Mouse (Mus musculus): Measurements from ENCODE around the gene Tmem88b. TPM values are rescaled to one million over a fixed set of nuclear protein-coding genes. Genes with fewer than 3 reads are reported as not detected.

Tmem88b gene
- total and polyA plus RNA-seq, 2 experiments, result 0.74 to 1.9 TPM

GRCm38 (mm10) chr4:155811929-155812664 lies 26.4 kb upstream of the Tmem88b start, which contains the start of gene Ccnl2:
Ccnl2 (plus strand) TSS chr4:155812489.
- DNase-seq (ENCODE audit: extremely low read depth, low read depth, low spot score), result peak; percentile 89

DNA sequence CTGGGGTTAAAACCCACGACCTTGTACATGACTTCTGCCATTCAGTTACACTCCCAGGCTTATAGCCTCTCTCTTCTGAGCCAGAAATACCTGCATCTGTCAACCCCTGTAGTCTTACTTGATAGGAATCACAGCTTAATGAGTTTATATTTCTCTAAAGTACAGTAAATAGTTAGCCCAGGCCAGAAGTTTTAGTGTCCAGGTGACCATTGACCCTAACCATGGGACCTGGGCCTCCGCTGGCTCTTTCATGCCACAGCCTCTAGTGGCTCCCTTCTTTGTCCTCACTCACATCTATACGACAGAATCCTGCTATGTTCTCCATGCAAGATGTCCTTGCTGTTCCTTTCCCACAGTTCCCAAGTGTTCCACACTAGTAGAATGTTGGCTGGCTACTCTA lies 22.2 kb upstream of the Tmem88b start:
- Histone ChIP-seq H3K36me3 (ENCODE audit: control insufficient read depth, insufficient read depth, low read length) (peaks cover 38% of the 10 kb centered on the region), H3K27ac (replicated peaks; ENCODE audit: insufficient read depth, low read depth, low read length) (no peak overlapping the region), H3K4me1 (ENCODE audit: control insufficient read depth, insufficient read depth, low read length) (peaks cover 15% of the 10 kb centered on the region), H3K9ac (ENCODE audit: low read depth, low read length) (no peak overlapping the region), H3K4me3 (ENCODE audit: insufficient read depth, low read depth, low read length) (no peak overlapping the region), H3K27me3 (ENCODE audit: control insufficient read depth, insufficient read depth, low read length) (no peaks in the 10 kb centered on the region), H3K79me2 (ENCODE audit: control insufficient read depth, insufficient read depth, low read length) (peaks cover 22% of the 10 kb centered on the region)
- peak; percentile 62 for DNase-seq (ENCODE audit: extremely low read depth, low read depth, low spot score)
- WGBS, result 45% methylated on average over 3 of the region's 3 CpGs
- TF ChIP-seq CTCF (IDR thresholded peaks at IDR 0.05; ENCODE audit: low read depth, low read length) (no peak), POLR2A (IDR thresholded peaks at IDR 0.05; ENCODE audit: extremely low read depth, insufficient read depth, low read length) (no peak)

More at GRCm38 (mm10) chr4:155811929-155812664, 26.4 kb upstream of the Tmem88b start, which contains the start of gene Ccnl2:
- Histone ChIP-seq H3K79me2 (ENCODE audit: control insufficient read depth, insufficient read depth, low read length) (peaks cover 18% of the 10 kb centered on the region; the same call in 1 of the 2 replicates), H3K36me3 (ENCODE audit: control insufficient read depth, insufficient read depth, low read length) (peaks cover 58% of the 10 kb centered on the region), H3K4me1 (ENCODE audit: control insufficient read depth, insufficient read depth, low read length) (peaks cover 14% of the 10 kb centered on the region; the same call in 1 of the 2 replicates), H3K4me3 (ENCODE audit: insufficient read depth, low read depth, low read length) (peak within 1 kb of the TSS; percentile 84), H3K9ac (ENCODE audit: low read depth, low read length) (peak within 1 kb of the TSS; percentile 96), H3K27ac (replicated peaks; ENCODE audit: insufficient read depth, low read depth, low read length) (peak within 1 kb of the TSS; percentile 84), H3K27me3 (ENCODE audit: control insufficient read depth, insufficient read depth, low read length) (no peaks in the 10 kb centered on the region)
- peak; percentile 67; the same call in 1 of the 2 replicates for TF ChIP-seq POLR2A (IDR thresholded peaks at IDR 0.05; ENCODE audit: extremely low read depth, insufficient read depth, low read length)
- TF ChIP-seq CTCF (IDR thresholded peaks at IDR 0.05; ENCODE audit: low read depth, low read length), result no peak
- WGBS, result under 1% methylated on average over 60 of the region's 60 CpGs

DNA sequence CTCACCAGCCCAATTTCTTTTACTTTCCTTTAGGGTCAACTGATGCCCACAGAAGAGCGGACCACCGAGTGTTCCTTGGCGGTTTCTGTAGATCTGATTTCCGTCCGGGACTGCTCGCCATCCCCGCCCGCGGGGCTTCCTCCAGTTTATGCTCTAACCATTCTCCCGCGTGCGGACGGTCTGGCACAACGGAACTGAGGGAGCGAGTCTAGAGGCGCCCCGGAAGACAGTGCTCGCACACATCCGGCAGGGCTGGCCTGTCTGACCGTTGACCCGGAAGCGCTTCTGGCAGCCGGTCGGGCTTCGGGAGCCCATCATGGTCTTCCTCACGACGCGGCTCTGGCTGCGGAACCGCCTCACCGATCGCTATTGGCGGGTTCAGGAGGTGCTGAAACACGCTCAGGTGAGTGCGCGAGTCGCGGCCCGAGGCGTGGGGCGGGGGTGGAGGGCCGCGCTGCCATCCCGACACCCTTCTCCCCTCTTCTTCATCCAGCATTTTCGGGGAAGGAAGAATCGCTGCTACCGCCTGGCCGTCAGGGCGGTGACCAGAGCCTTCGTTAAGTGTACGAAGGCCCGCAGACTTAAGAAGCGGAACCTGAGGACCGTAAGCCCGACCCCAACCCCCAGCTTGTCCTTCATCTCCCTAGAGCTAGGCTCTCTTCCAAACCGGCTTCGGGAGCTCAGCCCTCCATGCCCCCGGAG lies 17.8 kb upstream of the Tmem88b start:
- H3K9ac ChIP-seq (ENCODE audit: low read depth, low read length), result peak overlapping the region; percentile 92
- peaks cover 10% of the 10 kb centered on the region for H3K4me1 ChIP-seq (ENCODE audit: control insufficient read depth, insufficient read depth, low read length)
- under 1% methylated on average over 58 of the region's 58 CpGs for WGBS
- H3K36me3 ChIP-seq (ENCODE audit: control insufficient read depth, insufficient read depth, low read length), result peaks cover 18% of the 10 kb centered on the region
- H3K27me3 ChIP-seq (ENCODE audit: control insufficient read depth, insufficient read depth, low read length), result no peaks in the 10 kb centered on the region
- peak; percentile 79 for DNase-seq (ENCODE audit: extremely low read depth, low read depth, low spot score)
- H3K27ac ChIP-seq (replicated peaks; ENCODE audit: insufficient read depth, low read depth, low read length), result peak overlapping the region; percentile 59
- peaks cover 17% of the 10 kb centered on the region for H3K79me2 ChIP-seq (ENCODE audit: control insufficient read depth, insufficient read depth, low read length)
- peak overlapping the region; percentile 92 for H3K4me3 ChIP-seq (ENCODE audit: insufficient read depth, low read depth, low read length)
- TF ChIP-seq POLR2A (IDR thresholded peaks at IDR 0.05; ENCODE audit: extremely low read depth, insufficient read depth, low read length) (peak; percentile 75), CTCF (IDR thresholded peaks at IDR 0.05; ENCODE audit: low read depth, low read length) (no peak)

- peaks cover 10% of the 10 kb centered on the region for H3K4me1 ChIP-seq (ENCODE audit: control insufficient read depth, insufficient read depth, low read length)
- H3K27ac ChIP-seq (replicated peaks; ENCODE audit: insufficient read depth, low read depth, low read length), result peak within 1 kb of the TSS; percentile 59
- TF ChIP-seq CTCF (IDR thresholded peaks at IDR 0.05; ENCODE audit: low read depth, low read length) (peak; percentile 16; the same call in 1 of the 2 replicates), POLR2A (IDR thresholded peaks at IDR 0.05; ENCODE audit: extremely low read depth, insufficient read depth, low read length) (no peak)
- peak within 1 kb of the TSS; percentile 92 for H3K4me3 ChIP-seq (ENCODE audit: insufficient read depth, low read depth, low read length)
- H3K27me3 ChIP-seq (ENCODE audit: control insufficient read depth, insufficient read depth, low read length), result no peaks in the 10 kb centered on the region
- DNase-seq (ENCODE audit: extremely low read depth, low read depth, low spot score), result peak; percentile 44
- peaks cover 11% of the 10 kb centered on the region for H3K36me3 ChIP-seq (ENCODE audit: control insufficient read depth, insufficient read depth, low read length)
- H3K79me2 ChIP-seq (ENCODE audit: control insufficient read depth, insufficient read depth, low read length), result peaks cover 17% of the 10 kb centered on the region
- peak within 1 kb of the TSS; percentile 92 for H3K9ac ChIP-seq (ENCODE audit: low read depth, low read length)
- 19% methylated on average over 12 of the region's 12 CpGs for WGBS
Measured at GRCm38 (mm10) chr4:155802741-155803339, 17.2 kb upstream of the Tmem88b start, which contains the start of gene Mrpl20. Mrpl20 (plus strand) TSS chr4:155802878.

DNA sequence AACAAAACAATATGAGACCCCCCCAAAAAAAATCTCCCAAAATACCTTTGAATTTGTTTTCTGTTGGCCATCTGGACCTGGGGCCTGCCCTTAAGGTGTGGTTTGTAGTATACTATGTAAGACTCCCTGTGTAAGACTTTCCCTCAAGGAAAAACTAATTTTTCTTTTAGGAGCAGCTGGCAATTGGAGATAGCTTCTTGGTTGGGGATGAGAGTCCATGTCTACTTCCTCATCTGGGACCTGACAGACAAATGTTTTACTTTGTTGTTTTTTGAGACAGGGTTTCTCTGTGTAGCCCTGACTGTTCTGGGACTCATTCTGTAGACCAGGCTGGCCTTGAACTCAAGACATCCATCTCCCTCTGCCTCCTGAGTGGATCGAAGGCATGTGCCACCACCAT lies 16.4 kb upstream of the Tmem88b start:
- WGBS, result 100% methylated on average over 1 of the region's 1 CpGs
- Histone ChIP-seq H3K4me3 (ENCODE audit: insufficient read depth, low read depth, low read length) (no peak overlapping the region), H3K4me1 (ENCODE audit: control insufficient read depth, insufficient read depth, low read length) (peaks cover 10% of the 10 kb centered on the region), H3K27me3 (ENCODE audit: control insufficient read depth, insufficient read depth, low read length) (no peaks in the 10 kb centered on the region), H3K36me3 (ENCODE audit: control insufficient read depth, insufficient read depth, low read length) (peaks cover 6% of the 10 kb centered on the region; the same call in 1 of the 2 replicates), H3K9ac (ENCODE audit: low read depth, low read length) (no peak overlapping the region), H3K79me2 (ENCODE audit: control insufficient read depth, insufficient read depth, low read length) (peaks cover 17% of the 10 kb centered on the region), H3K27ac (replicated peaks; ENCODE audit: insufficient read depth, low read depth, low read length) (no peak overlapping the region)
- no peak for DNase-seq (ENCODE audit: extremely low read depth, low read depth, low spot score)
- TF ChIP-seq CTCF (IDR thresholded peaks at IDR 0.05; ENCODE audit: low read depth, low read length) (no peak), POLR2A (IDR thresholded peaks at IDR 0.05; ENCODE audit: extremely low read depth, insufficient read depth, low read length) (no peak)

Data from liver, adult 2 months (tissue).